Mouse (Mus musculus) small intestine, adult 2 months (tissue): ENCODE measurements around the gene Baiap2l1. TPM values are rescaled to one million over a fixed set of nuclear protein-coding genes. Genes with fewer than 3 reads are reported as not detected.
A peak's percentile ranks its signal among the peaks of the same experiment; 100 is the strongest.

Experiments used
- H3K27ac ChIP-seq: fragments of 200-500 bp; 2 replicates; pipeline ENCODE4 v1.5.1; 2012; ENCODE audit warnings: low read depth, low read length, control low read depth, inconsistent platforms; ENCODE audit not compliant: insufficient read depth
- H3K27me3 ChIP-seq: fragments of 200-500 bp; 2 replicates; pipeline ENCODE4 v1.6.1; 2012; ENCODE audit warnings: mild to moderate bottlenecking, moderate library complexity, low read length, inconsistent platforms; ENCODE audit not compliant: control insufficient read depth, insufficient read depth
- H3K36me3 ChIP-seq: fragments of 200-500 bp; 2 replicates; pipeline ENCODE4 v1.6.1; 2012; ENCODE audit warnings: mild to moderate bottlenecking, low read length, control low read depth, inconsistent platforms; ENCODE audit not compliant: control insufficient read depth, insufficient read depth
- H3K4me1 ChIP-seq: fragments of 200-500 bp; 2 replicates; pipeline ENCODE4 v1.6.1; 2012; ENCODE audit warnings: low read length, inconsistent platforms, mixed read lengths; ENCODE audit not compliant: control insufficient read depth, insufficient read depth, insufficient read length
- H3K4me3 ChIP-seq: fragments of 200-500 bp; 2 replicates; pipeline ENCODE4 v1.5.1; 2012; ENCODE audit warnings: low read depth, mild to moderate bottlenecking, control low read depth, inconsistent platforms, low read length, moderate library complexity
- CTCF ChIP-seq: fragments of 200-500 bp; IDR thresholded peaks from 2 replicates; pipeline ENCODE4 v1.5.1; 2012; ENCODE audit warnings: low read depth, mild to moderate bottlenecking, control low read depth, inconsistent platforms, low read length, moderate library complexity, mixed read lengths; ENCODE audit not compliant: insufficient replicate concordance, insufficient read length; ENCODE audit errors: extremely low read depth
- POLR2A ChIP-seq: fragments of 200-500 bp; IDR thresholded peaks from 2 replicates; pipeline ENCODE4 v1.6.1; 2012; ENCODE audit warnings: low read depth, mild to moderate bottlenecking, control low read depth, inconsistent platforms, low read length, moderate library complexity
- WGBS: fragments of 180-500 bp; shearing (Covaris S2); methylation state at CpG from one replicate; pipeline ENCODE4 v1.1.7; 2018; 5-methylcytosine and 5-hydroxymethylcytosine counted together
- polyA plus RNA-seq: library from polyadenylated mRNA; depleted of rRNA; stranded (reverse); fragments of >200 nt; gene quantifications from 2 replicates; pipeline ENCODE4 v1.2.3, GENCODE M21; 2012; rRNA removed

Gene Baiap2l1
- polyA plus RNA-seq = 31.3 and 49.1 TPM in 2 replicates

DNA sequence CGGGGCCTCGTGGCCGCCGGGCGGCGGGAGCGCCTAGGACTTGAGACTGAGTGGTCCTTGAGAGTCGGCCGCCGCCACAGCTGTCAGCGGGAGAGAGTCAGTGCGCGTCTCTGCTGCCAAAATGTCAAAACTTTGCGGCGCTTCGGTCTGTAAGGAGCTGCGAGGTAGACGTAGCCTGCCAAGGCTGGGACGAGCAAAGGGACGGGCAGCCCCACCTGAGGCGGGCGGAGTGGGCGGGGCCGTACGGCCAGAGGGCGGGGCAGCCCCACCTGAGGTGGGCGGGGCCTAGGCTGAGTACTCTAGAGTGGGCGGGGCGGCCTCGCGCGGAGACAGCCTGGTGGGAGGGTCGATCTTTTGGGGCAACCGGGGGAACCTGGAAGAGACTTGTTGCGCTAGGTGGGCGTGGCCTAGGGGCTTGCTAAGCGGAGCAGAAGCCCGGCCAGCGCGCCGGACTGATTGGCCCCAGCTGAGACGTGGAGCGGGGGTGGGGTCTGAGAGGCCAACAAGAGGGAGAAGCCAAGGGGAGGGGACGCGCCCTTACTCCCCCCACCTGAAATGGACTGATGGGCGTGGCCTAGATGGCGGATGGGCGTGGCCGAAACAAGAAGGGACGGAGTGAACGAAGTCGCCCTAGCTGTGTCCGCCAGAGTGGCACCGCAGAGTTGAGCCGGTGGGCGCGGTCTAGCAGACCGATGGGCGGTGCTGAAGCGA lies at the start of gene Baiap2l1:
TSS of gene Baiap2l1 (minus strand) at position 232 of the 711 bp plus-strand sequence.
- under 1% methylated on average over 60 of the region's 60 CpGs for WGBS
- peak within 1 kb of the TSS; percentile 98 for H3K27ac ChIP-seq
- no peak for TF ChIP-seq CTCF
- peak; percentile 87; the same call in 1 of the 2 replicates for TF ChIP-seq POLR2A
- no peaks in the 10 kb centered on the region for H3K36me3 ChIP-seq
- H3K27me3 ChIP-seq = no peaks in the 10 kb centered on the region
- H3K4me3 ChIP-seq = peak within 1 kb of the TSS; percentile 79
- H3K4me1 ChIP-seq = peaks cover 15% of the 10 kb centered on the region; the same call in 1 of the 2 replicates

DNA sequence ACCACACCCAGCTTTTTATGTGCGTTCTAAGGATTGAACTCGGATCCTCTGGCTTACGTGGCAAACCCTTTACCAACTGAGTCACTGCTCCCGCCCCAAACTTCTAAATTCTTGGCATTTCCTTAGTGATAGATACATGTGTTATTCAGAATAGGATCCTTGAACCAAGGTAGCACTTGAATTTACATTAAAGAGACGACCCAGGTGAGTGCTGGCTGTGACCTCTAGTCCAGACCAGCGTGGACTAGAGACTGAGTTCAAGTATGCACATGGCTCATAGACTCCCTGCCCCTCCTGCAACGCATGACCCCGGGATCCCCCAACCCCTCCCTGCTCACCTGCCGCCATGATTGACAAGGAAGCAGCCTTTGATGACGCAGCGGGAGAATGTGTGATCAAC lies 48.3 kb upstream of the Baiap2l1 start:
- WGBS = 80% methylated on average over 11 of the region's 11 CpGs

DNA sequence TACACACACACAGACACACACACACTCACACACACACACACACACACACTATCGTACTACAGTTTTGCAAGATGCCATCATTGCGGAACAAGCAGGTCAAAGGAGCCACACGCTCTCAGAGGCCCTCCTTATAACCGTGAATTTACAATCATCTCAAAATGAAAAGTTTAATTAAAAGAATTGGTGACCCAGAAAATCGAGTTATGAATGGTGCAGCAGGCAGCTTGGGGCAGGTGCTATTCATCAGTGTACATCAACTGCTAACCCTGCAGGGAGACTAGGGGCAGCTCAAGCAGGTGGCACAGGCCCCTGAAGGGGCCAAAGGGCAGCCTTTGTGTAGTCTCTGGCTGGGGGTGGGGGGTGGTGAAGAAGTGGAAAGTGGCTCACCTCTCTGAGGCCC lies 42.9 kb upstream of the Baiap2l1 start:
- 72% methylated on average over 5 of the region's 5 CpGs for WGBS

More for the DNA sequence above, 48.3 kb upstream of the Baiap2l1 start:
- H3K36me3 ChIP-seq = no peaks in the 10 kb centered on the region
- H3K4me1 ChIP-seq = no peaks in the 10 kb centered on the region
- TF ChIP-seq POLR2A = no peak
- TF ChIP-seq CTCF = no peak
- H3K27me3 ChIP-seq = no peaks in the 10 kb centered on the region; the same call in 1 of the 2 replicates
- H3K27ac ChIP-seq = no peak overlapping the region
- no peak overlapping the region for H3K4me3 ChIP-seq

DNA sequence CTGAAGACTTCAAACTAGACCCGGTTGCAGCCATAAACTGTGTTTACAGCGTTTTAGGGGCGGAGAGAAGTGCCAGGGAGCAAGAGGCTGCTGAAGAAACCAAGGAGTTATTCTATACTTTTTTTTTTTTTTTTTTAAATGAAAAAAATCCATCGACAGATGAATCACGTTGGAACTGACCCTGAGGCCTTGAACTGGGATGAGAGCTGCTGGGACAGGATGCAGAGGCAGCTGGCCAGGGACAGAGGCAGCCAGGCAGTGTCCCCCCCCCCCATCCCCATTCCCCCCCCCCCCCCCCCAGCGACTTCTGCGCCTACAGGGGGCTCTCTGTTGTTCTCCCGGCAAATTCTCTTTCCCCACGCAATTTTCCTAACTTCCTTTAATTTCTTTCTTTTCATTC lies 39.7 kb upstream of the Baiap2l1 start:
- H3K4me1 ChIP-seq = no peaks in the 10 kb centered on the region
- no peaks in the 10 kb centered on the region for H3K36me3 ChIP-seq
- no peak for TF ChIP-seq CTCF
- TF ChIP-seq POLR2A = no peak
- 6% methylated on average over 5 of the region's 9 CpGs for WGBS
- no peaks in the 10 kb centered on the region; the same call in 1 of the 2 replicates for H3K27me3 ChIP-seq
- H3K4me3 ChIP-seq = no peak overlapping the region
- no peak overlapping the region for H3K27ac ChIP-seq

More for the DNA sequence above, 42.9 kb upstream of the Baiap2l1 start:
- no peaks in the 10 kb centered on the region for H3K4me1 ChIP-seq
- no peak overlapping the region for H3K4me3 ChIP-seq
- no peaks in the 10 kb centered on the region for H3K36me3 ChIP-seq
- no peaks in the 10 kb centered on the region; the same call in 1 of the 2 replicates for H3K27me3 ChIP-seq
- TF ChIP-seq POLR2A (no peak), CTCF (no peak)
- no peak overlapping the region for H3K27ac ChIP-seq

DNA sequence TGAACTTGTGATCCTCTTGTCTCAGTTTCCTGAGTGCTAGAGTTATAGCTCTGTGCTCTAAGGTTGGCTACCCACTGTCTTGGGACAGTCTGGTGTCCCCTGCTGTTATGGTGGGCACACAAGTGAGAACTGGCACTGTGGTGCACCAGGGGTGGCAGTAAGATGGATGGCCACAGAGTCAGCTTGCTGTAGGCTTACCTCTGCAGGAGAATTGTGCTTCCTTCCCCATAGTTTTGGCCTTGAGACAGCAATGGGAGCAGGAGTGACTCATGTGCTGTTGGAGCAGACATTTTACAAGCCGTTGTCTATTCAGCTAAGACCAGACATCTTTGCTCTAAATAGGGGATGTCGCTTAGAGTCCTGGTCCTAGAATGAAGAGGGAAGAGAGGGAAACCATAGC lies 36.2 kb upstream of the Baiap2l1 start:
- H3K4me1 ChIP-seq = no peaks in the 10 kb centered on the region
- H3K36me3 ChIP-seq = no peaks in the 10 kb centered on the region
- no peak overlapping the region for H3K4me3 ChIP-seq
- no peak for TF ChIP-seq POLR2A
- TF ChIP-seq CTCF = no peak
- 86% methylated on average over 2 of the region's 2 CpGs for WGBS
- no peaks in the 10 kb centered on the region; the same call in 1 of the 2 replicates for H3K27me3 ChIP-seq
- H3K27ac ChIP-seq = no peak overlapping the region

DNA sequence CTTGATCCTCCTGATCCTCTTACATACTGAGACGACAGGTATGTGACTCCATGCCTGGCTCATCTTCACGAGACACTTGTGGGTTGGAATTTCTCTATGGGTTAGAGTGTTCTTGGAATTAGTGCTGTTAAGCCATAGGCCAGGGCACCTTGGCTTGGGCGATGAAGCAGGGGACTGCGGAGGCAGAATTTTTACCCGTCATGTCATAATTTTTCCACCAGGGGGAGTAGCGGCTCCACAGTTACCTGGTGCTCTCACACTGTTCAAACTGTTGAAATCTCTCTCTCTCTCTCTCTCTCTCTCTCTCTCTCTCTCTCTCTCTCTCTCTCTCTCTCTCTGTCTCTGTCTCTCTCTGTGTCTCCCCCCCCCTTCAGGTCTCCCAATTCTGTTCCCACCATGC lies 29.9 kb upstream of the Baiap2l1 start:
- no peaks in the 10 kb centered on the region for H3K36me3 ChIP-seq
- TF ChIP-seq CTCF (peak; percentile 66; the same call in 1 of the 2 replicates), POLR2A (no peak)
- no peak overlapping the region for H3K4me3 ChIP-seq
- no peaks in the 10 kb centered on the region for H3K4me1 ChIP-seq
- H3K27ac ChIP-seq = no peak overlapping the region
- no peaks in the 10 kb centered on the region for H3K27me3 ChIP-seq
- 13% methylated on average over 6 of the region's 6 CpGs for WGBS

DNA sequence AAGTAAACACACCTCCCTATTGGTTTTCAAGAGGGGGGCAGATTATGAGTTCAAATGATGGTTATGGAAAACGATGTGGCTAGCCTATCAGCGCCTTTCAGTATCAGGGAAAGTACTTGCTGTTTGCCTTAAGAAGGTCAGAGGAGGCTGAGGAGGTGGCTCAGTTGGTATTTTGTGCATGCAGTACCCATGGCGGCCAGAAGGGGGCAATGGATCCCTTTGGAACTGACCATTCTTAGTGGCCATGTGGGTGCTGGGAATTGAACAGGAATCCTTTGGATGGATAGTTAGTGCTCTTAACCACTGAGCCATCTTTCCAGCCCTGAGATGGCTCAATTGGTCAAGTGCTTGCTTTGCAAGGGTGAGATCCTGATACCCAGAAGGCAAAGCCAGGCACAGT lies 26.0 kb upstream of the Baiap2l1 start:
- TF ChIP-seq CTCF (peak; percentile 54; the same call in 1 of the 2 replicates), POLR2A (no peak)
- no peaks in the 10 kb centered on the region for H3K36me3 ChIP-seq
- no peak overlapping the region for H3K4me3 ChIP-seq
- H3K27me3 ChIP-seq = no peaks in the 10 kb centered on the region
- WGBS = 73% methylated on average over 3 of the region's 3 CpGs
- H3K4me1 ChIP-seq = peaks cover 5% of the 10 kb centered on the region; the same call in 1 of the 2 replicates
- no peak overlapping the region for H3K27ac ChIP-seq
